Mouse (Mus musculus) limb, embryonic 10.5 days (tissue): ENCODE data around the gene Eefsec. TPM values are rescaled to one million over a fixed set of nuclear protein-coding genes. Genes with fewer than 3 reads are reported as not detected.
A peak's percentile ranks its signal among the peaks of the same experiment; 100 is the strongest.

ENCODE experiments used
- DNase-seq: peaks from one replicate; pipeline ENCODE4 v3.0.0-alpha.2; 2017; ENCODE audit warnings: low spot score
- H3K27ac ChIP-seq: fragments of 300-500 bp; sonication (generic); 2 replicates; pipeline ENCODE4 v1.5.1; 2016; ENCODE audit warnings: mild to moderate bottlenecking
- H3K27me3 ChIP-seq: fragments of 300-500 bp; sonication (generic); 2 replicates; pipeline ENCODE4 v1.6.1; 2016; ENCODE audit warnings: low read depth, mild to moderate bottlenecking; ENCODE audit not compliant: poor library complexity, severe bottlenecking
- H3K36me3 ChIP-seq: fragments of 300-500 bp; sonication (generic); 2 replicates; pipeline ENCODE4 v1.6.1; 2016; ENCODE audit warnings: mild to moderate bottlenecking, moderate library complexity
- H3K4me1 ChIP-seq: fragments of 300-500 bp; sonication (generic); 2 replicates; pipeline ENCODE4 v1.6.1; 2016
- H3K4me3 ChIP-seq: fragments of 300-500 bp; sonication (generic); 2 replicates; pipeline ENCODE4 v1.5.1; 2016; ENCODE audit warnings: mild to moderate bottlenecking, moderate library complexity
- H3K9me3 ChIP-seq: fragments of 300-500 bp; sonication (generic); replicated peaks from 2 replicates; pipeline ENCODE4 v1.6.1; 2016; ENCODE audit warnings: mild to moderate bottlenecking
- WGBS: fragments of 180-500 bp; shearing (Covaris S2); methylation state at CpG from one replicate; pipeline ENCODE4 v1.1.7; 2016; 5-methylcytosine and 5-hydroxymethylcytosine counted together
- polyA plus RNA-seq: library from polyadenylated mRNA; unstranded; fragments of >200 nt; fragmentation: Nextera tagmentation; extraction: Ambion mirVana; gene quantifications from 2 replicates; pipeline ENCODE4 v1.2.1, GENCODE M21; 2016

The Eefsec gene
- polyA plus RNA-seq, 1 experiment from 2014 or later = 44.2 TPM

GRCm38 (mm10) chr6:88235461-88235860 is 210.9 kb downstream of the Eefsec start:
- H3K36me3 ChIP-seq = no peaks in the 10 kb centered on the region
- no peak for DNase-seq
- peaks cover 11% of the 10 kb centered on the region for H3K4me1 ChIP-seq
- no peaks in the 10 kb centered on the region for H3K9me3 ChIP-seq
- peaks cover 79% of the 10 kb centered on the region for H3K27me3 ChIP-seq
- peak overlapping the region; percentile 69; the same call in 1 of the 2 replicates for H3K27ac ChIP-seq
- H3K4me3 ChIP-seq = peak overlapping the region; percentile 32; the same call in 1 of the 2 replicates
- 23% methylated on average over 8 of the region's 8 CpGs for WGBS

- no peak for DNase-seq
- Histone ChIP-seq H3K4me3 (no peak overlapping the region), H3K27ac (no peak overlapping the region), H3K36me3 (no peaks in the 10 kb centered on the region), H3K9me3 (no peaks in the 10 kb centered on the region), H3K27me3 (peaks cover 75% of the 10 kb centered on the region), H3K4me1 (peaks cover 16% of the 10 kb centered on the region)
- 77% methylated on average over 8 of the region's 8 CpGs for WGBS
Observed at GRCm38 (mm10) chr6:88233996-88234395, 212.3 kb downstream of the Eefsec start.

GRCm38 (mm10) chr6:88232221-88232620 is 214.1 kb downstream of the Eefsec start:
- Histone ChIP-seq H3K27me3 (peaks cover 66% of the 10 kb centered on the region), H3K36me3 (no peaks in the 10 kb centered on the region), H3K4me1 (peaks cover 31% of the 10 kb centered on the region), H3K9me3 (no peaks in the 10 kb centered on the region), H3K4me3 (no peak overlapping the region), H3K27ac (no peak overlapping the region)
- 74% methylated on average over 6 of the region's 6 CpGs for WGBS
- no peak for DNase-seq

GRCm38 (mm10) chr6:88231821-88232220 is 214.5 kb downstream of the Eefsec start:
- DNase-seq = no peak
- peaks cover 62% of the 10 kb centered on the region for H3K27me3 ChIP-seq
- H3K27ac ChIP-seq = no peak overlapping the region
- H3K9me3 ChIP-seq = no peaks in the 10 kb centered on the region
- WGBS = 88% methylated on average over 7 of the region's 7 CpGs
- H3K36me3 ChIP-seq = no peaks in the 10 kb centered on the region
- H3K4me3 ChIP-seq = no peak overlapping the region
- peaks cover 35% of the 10 kb centered on the region for H3K4me1 ChIP-seq

- WGBS = 95% methylated on average over 12 of the region's 12 CpGs
- no peaks in the 10 kb centered on the region for H3K9me3 ChIP-seq
- peaks cover 34% of the 10 kb centered on the region for H3K4me1 ChIP-seq
- peaks cover 54% of the 10 kb centered on the region for H3K27me3 ChIP-seq
- 0 out of 2 replicates have a peak overlapping the region, but pooled peaks have one; percentile 31 for H3K27ac ChIP-seq
- H3K36me3 ChIP-seq = no peaks in the 10 kb centered on the region
- DNase-seq = no peak
- no peak overlapping the region for H3K4me3 ChIP-seq
Observed at GRCm38 (mm10) chr6:88229221-88229620, 217.1 kb downstream of the Eefsec start.

GRCm38 (mm10) chr6:88227537-88227936 is 218.8 kb downstream of the Eefsec start:
- H3K4me1 ChIP-seq = peaks cover 34% of the 10 kb centered on the region
- H3K27ac ChIP-seq = peak overlapping the region; percentile 66
- H3K27me3 ChIP-seq = peaks cover 37% of the 10 kb centered on the region
- 42% methylated on average over 7 of the region's 7 CpGs for WGBS
- H3K36me3 ChIP-seq = no peaks in the 10 kb centered on the region
- H3K4me3 ChIP-seq = no peak overlapping the region
- no peak for DNase-seq
- H3K9me3 ChIP-seq = no peaks in the 10 kb centered on the region

- H3K4me3 ChIP-seq = no peak overlapping the region
- H3K9me3 ChIP-seq = no peaks in the 10 kb centered on the region
- 9% methylated on average over 5 of the region's 5 CpGs for WGBS
- DNase-seq = peak; percentile 51
- H3K27ac ChIP-seq = peak overlapping the region; percentile 26
- peaks cover 34% of the 10 kb centered on the region for H3K4me1 ChIP-seq
- no peaks in the 10 kb centered on the region for H3K36me3 ChIP-seq
- peaks cover 41% of the 10 kb centered on the region for H3K27me3 ChIP-seq
Observed at GRCm38 (mm10) chr6:88226570-88226994, 219.8 kb downstream of the Eefsec start.

- H3K36me3 ChIP-seq = no peaks in the 10 kb centered on the region
- peaks cover 27% of the 10 kb centered on the region; the same call in 1 of the 2 replicates for H3K27me3 ChIP-seq
- no peaks in the 10 kb centered on the region for H3K9me3 ChIP-seq
- peaks cover 12% of the 10 kb centered on the region for H3K4me1 ChIP-seq
- WGBS = 48% methylated on average over 10 of the region's 10 CpGs
- 0 out of 2 replicates have a peak within 1 kb of the TSS, but pooled peaks have one; percentile 20 for H3K27ac ChIP-seq
- no peak for DNase-seq
- no peak within 1 kb of the TSS for H3K4me3 ChIP-seq
Observed at GRCm38 (mm10) chr6:88221968-88222367, 224.4 kb downstream of the Eefsec start, which contains the start of gene Dnajb8. TSS of gene Dnajb8 (plus strand) at chr6:88222268.

- peaks cover 13% of the 10 kb centered on the region; the same call in 1 of the 2 replicates for H3K27me3 ChIP-seq
- no peaks in the 10 kb centered on the region for H3K4me1 ChIP-seq
- WGBS = 21% methylated on average over 4 of the region's 4 CpGs
- no peak overlapping the region for H3K4me3 ChIP-seq
- no peak for DNase-seq
- H3K27ac ChIP-seq = no peak overlapping the region
- H3K9me3 ChIP-seq = no peaks in the 10 kb centered on the region
- no peaks in the 10 kb centered on the region for H3K36me3 ChIP-seq
Observed at GRCm38 (mm10) chr6:88219094-88219493, 227.2 kb downstream of the Eefsec start.

- 79% methylated on average over 4 of the region's 4 CpGs for WGBS
- peaks cover 9% of the 10 kb centered on the region; the same call in 1 of the 2 replicates for H3K27me3 ChIP-seq
- no peak for DNase-seq
- H3K4me3 ChIP-seq = no peak overlapping the region
- no peaks in the 10 kb centered on the region for H3K36me3 ChIP-seq
- H3K27ac ChIP-seq = no peak overlapping the region
- H3K9me3 ChIP-seq = no peaks in the 10 kb centered on the region
- H3K4me1 ChIP-seq = no peaks in the 10 kb centered on the region
Observed at GRCm38 (mm10) chr6:88216199-88216598, 230.1 kb downstream of the Eefsec start.

- Histone ChIP-seq H3K27me3 (peaks cover 9% of the 10 kb centered on the region; the same call in 1 of the 2 replicates), H3K36me3 (no peaks in the 10 kb centered on the region), H3K27ac (no peak overlapping the region), H3K4me1 (no peaks in the 10 kb centered on the region), H3K9me3 (no peaks in the 10 kb centered on the region), H3K4me3 (no peak overlapping the region)
- no peak for DNase-seq
- WGBS = 56% methylated on average over 6 of the region's 6 CpGs
Observed at GRCm38 (mm10) chr6:88215797-88216196, 230.5 kb downstream of the Eefsec start.

GRCm38 (mm10) chr6:88210182-88210581 is 236.2 kb downstream of the Eefsec start:
- H3K27ac ChIP-seq = no peak overlapping the region
- 0 out of 2 replicates have a peak, but pooled peaks cover 5% of the 10 kb centered on the region for H3K4me1 ChIP-seq
- no peaks in the 10 kb centered on the region for H3K9me3 ChIP-seq
- 61% methylated on average over 3 of the region's 3 CpGs for WGBS
- DNase-seq = no peak
- no peak overlapping the region for H3K4me3 ChIP-seq
- no peaks in the 10 kb centered on the region for H3K36me3 ChIP-seq
- H3K27me3 ChIP-seq = peaks cover 51% of the 10 kb centered on the region

GRCm38 (mm10) chr6:88209453-88209852 is 236.9 kb downstream of the Eefsec start:
- H3K4me3 ChIP-seq = no peak overlapping the region
- peaks cover 10% of the 10 kb centered on the region for H3K4me1 ChIP-seq
- peaks cover 59% of the 10 kb centered on the region for H3K27me3 ChIP-seq
- no peak for DNase-seq
- no peak overlapping the region for H3K27ac ChIP-seq
- H3K36me3 ChIP-seq = no peaks in the 10 kb centered on the region
- H3K9me3 ChIP-seq = no peaks in the 10 kb centered on the region
- 81% methylated on average over 5 of the region's 5 CpGs for WGBS

- H3K27me3 ChIP-seq = peaks cover 70% of the 10 kb centered on the region
- H3K4me3 ChIP-seq = no peak overlapping the region
- peaks cover 20% of the 10 kb centered on the region for H3K4me1 ChIP-seq
- H3K27ac ChIP-seq = no peak overlapping the region
- no peak for DNase-seq
- WGBS = 92% methylated on average over 3 of the region's 3 CpGs
- H3K36me3 ChIP-seq = no peaks in the 10 kb centered on the region
- H3K9me3 ChIP-seq = no peaks in the 10 kb centered on the region
Observed at GRCm38 (mm10) chr6:88208321-88208720, 238.0 kb downstream of the Eefsec start.
